Mouse (Mus musculus) frontal cortex, adult 2 months (tissue): ENCODE measurements around the gene Mettl14. TPM values are rescaled to one million over a fixed set of nuclear protein-coding genes. Genes with fewer than 3 reads are reported as not detected.
"Not testable (repeated sequence)": the region's sequence is repeated elsewhere in the genome, so short reads cannot be mapped to it uniquely, and the experiment has no call there.

Experiments used
- DNase-seq, 2 experiments: peaks; one replicate each; pipeline ENCODE4 v3.0.0; 2022; ENCODE audit warnings: low spot score in 1 of 2; ENCODE audit errors: extremely low spot score in 1 of 2
- polyA plus RNA-seq: library from polyadenylated mRNA; depleted of rRNA; stranded (reverse); fragments of >200 nt; gene quantifications from 2 replicates; pipeline ENCODE4 v1.2.3, GENCODE M21; 2012

Mettl14 gene
- polyA plus RNA-seq, 1 experiment = 15.4 TPM

- no peak for DNase-seq
Observed at GRCm38 (mm10) chr3:123369161-123369560, 16.7 kb downstream of the Mettl14 start.

GRCm38 (mm10) chr3:123366820-123367219 lies 19.1 kb downstream of the Mettl14 start:
- not testable (repeated sequence) for DNase-seq

DNA sequence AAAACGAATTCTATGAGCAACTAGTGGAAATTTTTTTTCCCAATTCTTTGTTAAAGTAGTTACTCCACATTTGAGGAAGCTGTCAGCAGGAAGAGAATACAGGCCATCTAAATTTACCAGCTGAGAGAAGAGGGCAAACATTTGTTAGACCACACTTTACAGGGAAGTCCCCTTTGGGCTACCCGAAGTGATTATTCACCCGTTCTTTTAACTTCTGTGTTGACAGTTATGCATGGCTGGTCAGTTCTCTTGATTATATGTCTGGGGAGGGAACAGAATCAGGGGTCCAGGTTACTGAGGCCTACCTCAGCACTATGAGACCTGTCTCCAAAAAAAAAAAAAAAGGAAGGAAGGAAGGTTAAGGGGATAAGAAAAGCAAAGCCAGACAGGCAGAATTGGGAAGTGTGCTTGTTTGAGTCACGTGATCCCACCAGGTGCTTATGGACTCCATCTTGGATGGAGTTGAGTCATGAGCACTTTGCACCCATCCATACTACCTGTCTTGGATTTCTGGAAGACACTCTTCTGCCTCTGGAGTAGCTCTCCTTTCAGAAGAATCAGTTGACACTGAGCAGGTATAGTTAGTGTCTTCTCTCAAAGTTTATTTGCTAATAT lies 29.4 kb downstream of the Mettl14 start:
- no peak for DNase-seq

DNA sequence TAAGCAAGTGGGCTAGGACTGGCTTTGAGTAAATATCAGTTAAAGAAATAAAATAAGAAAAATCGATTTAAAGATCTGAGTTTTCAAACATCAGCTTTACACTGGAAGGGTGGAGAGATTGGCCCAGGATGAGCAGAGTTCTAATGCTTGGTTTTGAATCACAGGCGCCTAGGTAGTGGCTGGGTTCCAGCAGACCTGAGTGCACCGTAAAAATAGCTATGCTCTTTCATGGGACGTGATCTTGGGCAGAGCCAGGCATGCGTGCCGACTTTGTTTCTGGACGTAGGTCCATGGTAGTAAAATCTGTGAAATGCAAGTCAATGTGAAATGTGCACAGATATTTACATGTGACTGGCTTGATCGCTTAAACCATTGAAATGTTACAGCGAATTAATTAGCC lies 31.5 kb downstream of the Mettl14 start:
- no peak for DNase-seq

DNA sequence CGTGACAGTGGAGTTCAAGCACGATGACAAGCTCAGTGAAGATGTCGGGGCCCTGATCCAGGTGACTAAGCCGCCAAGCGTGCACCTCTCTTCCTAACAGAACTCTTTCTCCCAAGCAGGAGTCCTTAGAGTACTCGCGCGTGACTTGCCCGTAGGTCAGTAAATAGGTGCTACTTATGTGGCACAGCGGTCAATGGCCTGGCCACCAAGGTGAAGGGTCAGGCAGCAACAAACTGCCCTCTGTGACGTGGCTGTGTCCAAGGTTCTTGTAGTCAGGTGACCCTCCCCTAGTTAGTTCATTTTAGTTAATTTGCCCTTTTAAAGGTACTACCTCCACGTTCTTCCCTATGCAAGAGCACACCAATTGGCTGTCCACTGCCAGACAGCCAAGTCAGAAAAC lies 32.2 kb downstream of the Mettl14 start:
- DNase-seq = no peak

DNA sequence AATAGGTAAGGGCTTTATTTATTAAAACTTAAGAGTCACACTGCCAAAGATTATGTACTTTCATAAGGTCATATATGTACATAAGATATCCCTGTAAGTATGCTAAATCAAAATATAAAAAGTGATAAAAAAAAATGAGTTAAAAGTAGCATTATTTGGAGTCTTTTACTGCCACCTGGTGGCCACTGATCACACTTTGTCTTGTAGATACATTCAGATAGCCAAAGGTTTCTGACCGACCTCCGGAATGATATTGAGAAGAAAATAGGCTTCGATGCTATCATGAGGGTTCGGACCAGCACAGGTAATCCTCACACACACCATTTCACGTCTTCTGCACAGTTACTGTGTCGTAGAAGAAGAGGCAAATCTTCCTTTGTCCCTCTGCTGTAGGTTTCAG lies 32.7 kb downstream of the Mettl14 start:
- peak in 1 of 2 experiments; percentile 78 for DNase-seq

DNA sequence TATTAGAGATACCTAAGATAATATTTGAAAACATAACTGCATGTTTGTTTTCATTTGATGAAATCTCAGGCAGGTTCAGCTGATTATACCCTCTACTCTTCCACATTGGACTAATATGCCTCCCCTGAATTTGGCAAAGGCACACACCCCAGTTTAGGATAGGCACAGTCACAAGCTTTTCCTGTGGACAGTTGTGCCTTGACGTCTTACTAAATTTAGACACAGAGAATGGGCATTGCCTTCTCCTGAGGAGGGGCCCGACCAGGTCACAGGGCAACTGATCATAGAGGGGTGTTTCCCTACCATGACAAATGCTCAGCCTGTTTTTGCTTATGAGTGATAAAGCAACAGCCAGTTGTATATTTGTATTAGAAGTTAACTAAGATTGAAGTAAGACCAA lies 34.4 kb downstream of the Mettl14 start:
- no peak for DNase-seq

GRCm38 (mm10) chr3:123350602-123351001 lies 35.3 kb downstream of the Mettl14 start:
- DNase-seq = no peak

GRCm38 (mm10) chr3:123348080-123348802 lies 37.7 kb downstream of the Mettl14 start:
- DNase-seq = peak; percentile 20 to 59

DNA sequence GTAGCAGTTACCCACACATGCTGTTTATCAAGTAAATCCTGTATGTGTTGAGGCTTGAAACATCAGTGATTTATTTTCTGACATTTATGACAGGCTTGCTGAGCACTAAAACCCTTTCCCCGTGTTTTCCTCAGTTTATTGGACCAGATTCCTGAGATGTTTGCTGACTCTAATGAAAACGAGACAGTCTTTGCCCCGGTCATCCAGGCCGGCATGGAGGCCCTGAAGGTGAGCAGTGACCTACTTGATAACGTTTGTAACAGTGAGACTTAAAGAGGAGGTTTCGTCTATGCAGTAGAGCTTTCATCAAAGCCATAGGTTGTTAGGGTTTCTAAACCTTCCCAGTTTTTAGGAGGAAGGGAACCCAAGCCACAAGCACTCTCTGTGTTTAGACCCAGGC lies 42.2 kb downstream of the Mettl14 start:
- DNase-seq = no peak

DNA sequence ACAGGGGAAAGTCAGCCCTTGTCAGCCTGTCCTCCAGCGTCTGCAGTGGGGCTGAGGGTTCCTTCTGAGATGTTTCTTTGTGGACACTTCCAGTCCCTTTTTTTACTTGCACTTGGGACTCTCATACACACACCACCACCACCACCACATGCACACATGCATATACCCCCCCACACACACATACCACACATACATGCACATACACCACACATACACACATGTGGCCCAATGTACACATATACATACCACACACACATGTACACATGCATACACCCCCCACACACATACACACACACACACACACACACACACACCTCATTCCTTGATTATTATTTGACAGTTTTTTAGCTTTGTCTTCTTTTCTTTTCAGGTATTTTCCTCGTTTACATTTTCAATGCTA lies 44.9 kb downstream of the Mettl14 start:
- DNase-seq = no peak

DNA sequence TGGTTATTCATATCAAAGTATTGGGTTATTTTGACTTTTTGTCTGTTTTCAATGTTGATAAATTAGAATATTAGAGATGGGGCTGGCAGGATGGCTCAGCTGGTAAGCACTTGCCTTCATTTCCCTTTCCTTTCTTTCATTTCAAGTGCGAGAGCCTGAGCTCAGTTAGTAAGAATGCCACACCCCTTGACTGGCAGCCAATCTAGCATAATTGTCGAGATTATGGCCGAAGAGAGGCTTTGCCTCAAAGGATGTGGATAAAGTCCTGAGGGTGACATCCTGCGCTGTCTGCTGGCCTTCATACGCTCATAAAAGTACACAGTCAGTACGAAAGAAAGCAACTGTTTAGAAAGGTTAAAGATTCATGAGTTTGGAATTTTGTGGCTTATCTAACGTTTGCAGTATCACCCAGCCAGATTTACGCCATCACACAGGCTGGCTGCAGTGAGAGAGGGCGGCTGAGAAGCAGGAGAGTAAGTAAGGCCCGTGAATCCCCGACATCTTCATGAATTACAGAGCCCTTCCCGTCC lies 47.2 kb downstream of the Mettl14 start:
- DNase-seq = no peak

DNA sequence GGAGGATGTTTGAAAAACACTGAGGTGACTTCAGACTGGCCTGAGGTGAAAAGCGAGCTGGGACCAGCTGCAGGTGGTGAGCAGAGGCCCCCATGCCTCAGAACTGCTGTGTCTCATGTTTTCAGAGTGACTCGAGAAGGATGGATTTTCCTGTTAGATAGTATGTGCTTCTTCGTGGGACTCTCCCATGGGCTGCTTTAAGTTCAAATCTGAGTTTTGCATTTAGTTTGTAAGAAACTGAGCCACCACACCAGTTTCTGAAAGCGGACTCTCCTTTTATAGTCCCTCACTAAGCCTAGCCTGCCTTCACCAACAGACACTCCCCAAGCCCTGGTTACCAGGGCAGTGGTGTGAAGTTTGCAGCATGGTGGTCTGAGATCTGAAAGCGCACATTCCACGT lies 48.1 kb downstream of the Mettl14 start:
- DNase-seq = no peak

DNA sequence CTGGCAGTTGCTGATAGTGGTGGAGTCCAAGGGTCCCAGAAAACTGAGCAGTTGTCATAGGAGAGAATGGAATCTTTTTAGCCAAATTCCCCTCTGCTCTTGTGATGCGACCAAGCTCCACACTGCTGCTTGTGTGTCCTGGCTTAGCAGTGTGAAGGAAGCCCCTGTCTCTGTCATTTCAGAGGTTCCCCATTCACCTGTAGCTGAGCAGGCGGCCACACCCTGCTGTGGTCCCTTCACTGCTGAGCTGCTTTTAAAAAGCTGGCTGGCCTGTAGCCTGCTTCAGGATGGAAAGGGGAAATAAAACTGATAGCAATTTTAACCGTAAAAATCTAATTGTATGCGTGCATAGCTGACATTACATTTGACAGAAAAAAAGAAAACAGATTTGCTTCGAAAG lies 49.0 kb downstream of the Mettl14 start:
- no peak for DNase-seq

DNA sequence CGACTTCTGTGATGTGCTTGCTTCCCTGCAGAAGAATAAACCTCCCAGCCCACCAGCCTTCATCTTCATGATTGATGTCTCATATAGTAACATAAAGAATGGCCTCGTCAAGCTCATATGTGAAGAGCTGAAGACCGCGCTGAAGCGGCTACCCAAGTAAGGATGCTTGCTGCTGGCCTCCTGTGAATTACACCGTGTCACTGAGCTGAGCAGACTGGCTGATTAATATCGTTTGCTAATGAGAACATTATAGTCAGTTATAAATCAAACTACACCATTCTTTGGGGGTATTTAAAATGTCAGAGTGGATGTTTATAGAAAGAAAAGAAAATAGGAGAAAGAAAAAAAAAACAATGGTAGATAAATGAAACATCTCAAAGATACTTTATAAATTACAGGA lies 49.5 kb downstream of the Mettl14 start:
- no peak for DNase-seq

DNA sequence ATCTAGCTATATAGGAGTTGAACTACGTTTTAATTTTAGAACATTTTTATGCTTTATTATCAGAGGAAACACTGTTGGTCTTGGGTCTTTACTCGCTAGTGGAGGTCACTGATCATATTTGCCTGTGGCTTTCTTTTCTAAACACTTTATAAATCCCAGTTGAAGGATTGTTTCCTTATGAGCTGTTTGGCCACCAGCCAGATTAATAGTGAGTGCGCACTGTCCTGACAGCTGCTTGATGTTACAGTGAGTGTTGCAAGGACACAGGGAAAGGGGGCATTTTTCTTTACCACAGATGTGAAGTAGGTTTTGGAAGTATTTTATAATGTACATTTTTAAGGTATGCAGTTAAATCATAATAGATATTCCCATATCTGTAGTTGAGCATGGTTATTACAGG lies 50.4 kb downstream of the Mettl14 start:
- DNase-seq = no peak

DNA sequence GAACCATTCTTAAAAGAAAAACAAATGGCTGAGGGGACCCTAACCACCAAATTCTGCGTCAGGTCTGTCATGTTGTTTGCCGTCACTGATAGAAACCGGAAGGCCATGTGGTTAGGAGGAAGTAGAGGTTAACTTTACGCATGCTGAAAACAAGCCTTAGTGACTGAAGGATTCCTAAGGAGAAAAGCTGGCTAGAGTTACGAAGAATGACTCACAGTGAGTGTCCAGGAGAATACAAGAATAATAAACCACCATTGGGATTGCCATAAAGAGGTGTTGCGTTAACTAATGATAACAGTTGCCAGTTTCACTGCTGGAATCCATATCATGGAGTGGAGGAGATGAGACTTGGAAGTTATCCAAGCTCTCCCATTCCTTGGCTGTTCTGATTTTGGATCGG lies 51.0 kb downstream of the Mettl14 start:
- no peak for DNase-seq

- no peak for DNase-seq
Observed at GRCm38 (mm10) chr3:123333055-123333424, 52.9 kb downstream of the Mettl14 start.

DNA sequence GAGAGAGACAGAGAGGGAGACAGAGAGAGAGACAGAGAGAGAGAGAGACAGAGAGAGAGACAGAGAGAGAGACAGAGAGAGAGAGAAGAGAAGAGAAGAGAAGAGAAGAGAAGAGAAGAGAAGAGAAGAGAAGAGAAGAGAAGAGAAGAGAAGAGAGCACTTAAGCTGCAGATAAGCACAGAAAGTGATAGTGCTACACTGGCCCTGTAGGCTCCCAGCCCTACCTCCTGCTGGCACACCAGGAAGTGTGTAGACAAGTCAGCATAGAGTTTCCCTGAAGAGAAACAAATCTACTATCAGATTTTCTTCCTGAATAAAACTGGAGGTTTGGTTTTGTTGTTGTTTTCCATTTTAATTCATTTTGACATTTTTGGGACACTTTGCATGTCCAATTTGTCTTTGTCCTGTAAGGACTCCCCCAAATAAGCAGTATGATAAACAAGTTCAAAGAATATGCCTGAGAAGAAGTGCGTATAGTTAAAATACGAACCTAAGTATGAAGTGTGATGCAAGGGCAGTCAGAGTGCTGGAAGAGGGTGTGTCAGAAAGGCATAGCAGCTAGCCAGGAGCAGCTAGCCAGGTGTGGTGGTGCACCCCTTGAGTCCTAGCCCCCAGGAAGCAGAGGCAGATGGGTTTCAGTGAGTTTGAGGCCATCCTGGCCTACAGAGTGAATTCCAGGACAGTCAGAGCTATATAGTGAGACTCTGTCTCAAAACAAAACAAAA lies 53.4 kb downstream of the Mettl14 start:
- DNase-seq = no peak

DNA sequence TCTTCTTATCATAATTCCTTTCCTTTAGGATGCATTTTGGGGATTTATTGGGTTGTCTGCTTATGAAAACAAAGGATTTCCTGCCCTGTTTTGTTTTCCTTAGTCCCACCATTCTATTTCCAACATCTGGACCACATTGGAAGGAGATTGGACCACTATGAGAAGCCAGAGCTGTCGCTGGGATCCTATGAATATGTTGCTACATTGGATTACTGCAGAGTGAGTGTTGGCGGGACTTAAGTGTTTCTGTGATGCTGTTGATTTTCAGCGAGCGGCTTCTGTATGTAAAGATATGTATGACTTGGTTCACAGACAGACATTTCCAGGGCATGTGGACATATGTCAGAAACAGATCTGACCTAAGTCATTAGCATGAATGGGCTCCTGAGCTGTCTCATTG lies 55.7 kb downstream of the Mettl14 start:
- DNase-seq = no peak

- DNase-seq = peak in 1 of 2 experiments; percentile 9
Observed at GRCm38 (mm10) chr3:123329251-123329650, 56.7 kb downstream of the Mettl14 start.

GRCm38 (mm10) chr3:123324326-123324725 lies 61.6 kb downstream of the Mettl14 start:
- no peak for DNase-seq
